Comparison of ENCODE assay signal across 13 mouse cellular contexts in genomic region chr11:117406711-117407110, GRCm38 (mm10).
DNase-seq lines count a peak whose midpoint lies in the region; ATAC-seq lines count a peak whose summit lies in the region.
"Had no signal": no experiment of that assay in that cellular context is flagged by ENCODE, and none has a peak within 500 bp of the region (broad histone marks: within the 10 kb centered on the region; RNA-seq: fewer than 3 reads in every experiment).

No protein-coding gene starts in this region.

- peaks cover 18% of the 10 kb centered on the region for H3K27me3 ChIP-seq in intestine, embryonic 14.5 days (replicated peaks; ENCODE audit: control insufficient read depth, insufficient read depth, low read length)
- H3K27me3 ChIP-seq in intestine, embryonic 16.5 days (replicated peaks; ENCODE audit: control insufficient read depth, insufficient read depth, low read length): peaks cover 19% of the 10 kb centered on the region
- H3K27me3 ChIP-seq in forebrain, embryonic 14.5 days (replicated peaks; ENCODE audit: control insufficient read depth, insufficient read depth, low read length): no peaks in the 10 kb centered on the region
- peaks cover 91% of the 10 kb centered on the region for H3K27me3 ChIP-seq in limb, embryonic 10.5 days (ENCODE audit: low read depth, poor library complexity, severe bottlenecking)
- no peaks in the 10 kb centered on the region for H3K27me3 ChIP-seq in neural tube, embryonic 12.5 days (replicated peaks)

- no peaks in the 10 kb centered on the region for H3K36me3 ChIP-seq in intestine, embryonic 14.5 days (ENCODE audit: control insufficient read depth, insufficient read depth, low read length)
- H3K36me3 ChIP-seq in intestine, embryonic 16.5 days (ENCODE audit: control insufficient read depth, insufficient read depth, low read length): no peaks in the 10 kb centered on the region
- H3K36me3 ChIP-seq in forebrain, embryonic 14.5 days (ENCODE audit: control insufficient read depth, insufficient read depth, low read length): no peaks in the 10 kb centered on the region
- H3K36me3 ChIP-seq in limb, embryonic 10.5 days: no peaks in the 10 kb centered on the region
- H3K36me3 ChIP-seq in neural tube, embryonic 12.5 days: no peaks in the 10 kb centered on the region

- no peak overlapping the region for H3K4me2 ChIP-seq in intestine, embryonic 14.5 days (ENCODE audit: low read length)
- H3K4me2 ChIP-seq in intestine, embryonic 16.5 days (ENCODE audit: low read depth, low read length): no peak overlapping the region
- H3K4me2 ChIP-seq in forebrain, embryonic 14.5 days (ENCODE audit: low read length): peak overlapping the region; percentile 69
- H3K4me2 ChIP-seq in neural tube, embryonic 12.5 days (replicated peaks): peak overlapping the region; percentile 63

- 92% methylated on average over 1 of the region's 1 CpGs for WGBS in intestine, embryonic 14.5 days
- WGBS in intestine, embryonic 16.5 days: 80% methylated on average over 1 of the region's 1 CpGs
- WGBS in forebrain, embryonic 14.5 days: 60% methylated on average over 1 of the region's 1 CpGs
- WGBS in limb, embryonic 10.5 days: 68% methylated on average over 1 of the region's 1 CpGs
- whole genome bisulfite sequencing in neural tube, embryonic 12.5 days: 67% methylated on average over 1 of the region's 1 CpGs

- H3K4me1 ChIP-seq in intestine, embryonic 14.5 days (replicated peaks; ENCODE audit: control insufficient read depth, insufficient read depth, low read length): peaks cover 22% of the 10 kb centered on the region
- H3K4me1 ChIP-seq in intestine, embryonic 16.5 days (ENCODE audit: control insufficient read depth, insufficient read depth, low read length): peaks cover 23% of the 10 kb centered on the region
- peaks cover 38% of the 10 kb centered on the region for H3K4me1 ChIP-seq in forebrain, embryonic 14.5 days (ENCODE audit: control insufficient read depth, insufficient read depth, low read length)
- peaks cover 50% of the 10 kb centered on the region for H3K4me1 ChIP-seq in limb, embryonic 10.5 days
- peaks cover 49% of the 10 kb centered on the region for H3K4me1 ChIP-seq in neural tube, embryonic 12.5 days

- ATAC-seq in intestine, embryonic 14.5 days (replicated peaks; ENCODE audit: low FRiP score, low TSS enrichment, low read depth): 0 out of 2 replicates have a peak, but pooled peaks have one; percentile 21
- ATAC-seq in intestine, embryonic 16.5 days: no peak
- no peak for ATAC-seq in forebrain, embryonic 14.5 days
- ATAC-seq in neural tube, embryonic 12.5 days (ENCODE audit: low FRiP score, low read depth): no peak

- H3K9ac ChIP-seq in intestine, embryonic 14.5 days (ENCODE audit: low read length): no peak overlapping the region
- no peak overlapping the region for H3K9ac ChIP-seq in intestine, embryonic 16.5 days (ENCODE audit: low read depth, low read length)
- H3K9ac ChIP-seq in forebrain, embryonic 14.5 days (ENCODE audit: low read length): peak overlapping the region; percentile 69; the same call in 1 of the 2 replicates
- H3K9ac ChIP-seq in neural tube, embryonic 12.5 days: 0 out of 2 replicates have a peak overlapping the region, but pooled peaks have one; percentile 22

- no peak overlapping the region for H3K4me3 ChIP-seq in intestine, embryonic 14.5 days (ENCODE audit: low read depth, low read length)
- H3K4me3 ChIP-seq in intestine, embryonic 16.5 days (ENCODE audit: low read length): no peak overlapping the region
- no peak overlapping the region for H3K4me3 ChIP-seq in forebrain, embryonic 14.5 days (ENCODE audit: low read depth, low read length)
- 0 out of 2 replicates have a peak overlapping the region, but pooled peaks have one; percentile 47 for H3K4me3 ChIP-seq in limb, embryonic 10.5 days
- no peak overlapping the region for H3K4me3 ChIP-seq in neural tube, embryonic 12.5 days

- H3K27ac ChIP-seq in intestine, embryonic 14.5 days (ENCODE audit: low read depth): no peak overlapping the region; the same call in 1 of the 2 replicates
- H3K27ac ChIP-seq in intestine, embryonic 16.5 days (ENCODE audit: low read length): no peak overlapping the region
- H3K27ac ChIP-seq in forebrain, embryonic 14.5 days (ENCODE audit: low read depth, low read length): peak overlapping the region; percentile 99
- H3K27ac ChIP-seq in limb, embryonic 10.5 days: peak overlapping the region; percentile 74
- H3K27ac ChIP-seq in neural tube, embryonic 12.5 days: peak overlapping the region; percentile 78

- intact Hi-C loops in left cerebral cortex, postnatal 14 days (cut with DNase I): loop anchor here (5.0 kb wide), 2 partner anchors 76 to 246 kb away; partner anchors contain the start of genes Gm11733 and Tnrc6c

- no peaks in the 10 kb centered on the region for H3K9me3 ChIP-seq in intestine, embryonic 14.5 days (ENCODE audit: control insufficient read depth, low read length)
- no peaks in the 10 kb centered on the region for H3K9me3 ChIP-seq in intestine, embryonic 16.5 days (ENCODE audit: control insufficient read depth, low read length)
- H3K9me3 ChIP-seq in forebrain, embryonic 14.5 days (replicated peaks; ENCODE audit: control insufficient read depth, low read length): no peaks in the 10 kb centered on the region
- no peaks in the 10 kb centered on the region for H3K9me3 ChIP-seq in limb, embryonic 10.5 days (replicated peaks)
- 0 out of 2 replicates have a peak, but pooled peaks cover 2% of the 10 kb centered on the region for H3K9me3 ChIP-seq in neural tube, embryonic 12.5 days

- no peak for DNase-seq in intestine, embryonic 14.5 days (ENCODE audit: low spot score)
- no peak for DNase-seq in forebrain, embryonic 14.5 days (ENCODE audit: low spot score)
- DNase-seq in limb, embryonic 10.5 days (ENCODE audit: low spot score): no peak
- DNase-seq in adrenal gland, postnatal 36 days: no peak
- no peak for DNase-seq in left cerebral cortex, postnatal 14 days (ENCODE audit: low spot score in 2 of 2)
- no peak for DNase-seq in frontal cortex, postnatal 25 days (ENCODE audit: low spot score in 2 of 2)
- DNase-seq: cerebellum, postnatal 25 days; gastrocnemius, postnatal 10 days; kidney, adult 18-20 months; lung, postnatal 10 days; thymus, adult 2 months had no signal

Comparison
In these comparisons a context has a peak if more than half of its experiments do, and no peak if none do; other contexts are left out.
1. H3K27ac ChIP-seq: peak in forebrain, embryonic 14.5 days (single experiment), limb, embryonic 10.5 days (single experiment) and neural tube, embryonic 12.5 days (single experiment); none in intestine, embryonic 14.5 days (single experiment) and intestine, embryonic 16.5 days (single experiment).
2. H3K4me2 ChIP-seq: peak in forebrain, embryonic 14.5 days (single experiment) and neural tube, embryonic 12.5 days (single experiment); none in intestine, embryonic 14.5 days (single experiment) and intestine, embryonic 16.5 days (single experiment).
3. H3K9ac ChIP-seq: peak in forebrain, embryonic 14.5 days (single experiment) and neural tube, embryonic 12.5 days (single experiment); none in intestine, embryonic 14.5 days (single experiment) and intestine, embryonic 16.5 days (single experiment).